23 mouse cellular contexts compared by ENCODE assay signal in genomic region chr2:6559581-6559980, GRCm38 (mm10).
DNase-seq lines count a peak whose midpoint lies in the region; ATAC-seq and TF ChIP-seq lines count a peak whose summit lies in the region.
"Had no signal": no experiment of that assay in that cellular context is flagged by ENCODE, and none has a peak within 500 bp of the region (broad histone marks: within the 10 kb centered on the region; RNA-seq: fewer than 3 reads in every experiment).

No protein-coding gene starts in this region.

- ATAC-seq in forebrain, embryonic 15.5 days (replicated peaks): no peak
- no peak for ATAC-seq in forebrain, embryonic 12.5 days (ENCODE audit: low FRiP score)
- no peak for ATAC-seq in limb, embryonic 11.5 days (ENCODE audit: insufficient number of reproducible peaks, low FRiP score, low TSS enrichment, low read depth)
- ATAC-seq in midbrain, embryonic 16.5 days: no peak
- no peak for ATAC-seq in midbrain, postnatal 0 days (ENCODE audit: low FRiP score)
- ATAC-seq: activated CD4-positive, CD25-positive, alpha-beta regulatory T cell, adult 4 months; forebrain, embryonic 14.5 days; forebrain, postnatal 0 days; Patski had no signal

- TF ChIP-seq CTCF in midbrain, postnatal 0 days (IDR thresholded peaks at IDR 0.05): no peak

- no peaks in the 10 kb centered on the region for H3K9me3 ChIP-seq in forebrain, embryonic 15.5 days
- no peaks in the 10 kb centered on the region for H3K9me3 ChIP-seq in forebrain, embryonic 12.5 days
- H3K9me3 ChIP-seq in limb, embryonic 11.5 days (ENCODE audit: control insufficient read depth, low read length): no peaks in the 10 kb centered on the region
- H3K9me3 ChIP-seq in limb, embryonic 10.5 days (replicated peaks): no peaks in the 10 kb centered on the region
- H3K9me3 ChIP-seq in midbrain, embryonic 16.5 days (replicated peaks; ENCODE audit: control insufficient read depth, low read length, poor library complexity, severe bottlenecking): no peaks in the 10 kb centered on the region
- H3K9me3 ChIP-seq in midbrain, postnatal 0 days (ENCODE audit: low read length): no peaks in the 10 kb centered on the region
- H3K9me3 ChIP-seq: embryonic facial prominence, embryonic 10.5 days; embryonic facial prominence, embryonic 12.5 days; G1E had no signal

- 0 out of 2 replicates have a peak overlapping the region, but pooled peaks have one; percentile 8 for H3K27ac ChIP-seq in forebrain, embryonic 15.5 days (replicated peaks)
- H3K27ac ChIP-seq in forebrain, embryonic 12.5 days: no peak overlapping the region
- H3K27ac ChIP-seq in limb, embryonic 11.5 days (replicated peaks; ENCODE audit: low read depth, low read length): no peak overlapping the region
- no peak overlapping the region for H3K27ac ChIP-seq in limb, embryonic 10.5 days
- 0 out of 2 replicates have a peak overlapping the region, but pooled peaks have one; percentile 26 for H3K27ac ChIP-seq in midbrain, embryonic 16.5 days (ENCODE audit: low read length)
- H3K27ac ChIP-seq in midbrain, postnatal 0 days (ENCODE audit: low read depth, low read length): no peak overlapping the region
- H3K27ac ChIP-seq: embryonic facial prominence, embryonic 10.5 days; embryonic facial prominence, embryonic 12.5 days had no signal

- peaks cover 10% of the 10 kb centered on the region; the same call in 1 of the 2 replicates for H3K4me1 ChIP-seq in forebrain, embryonic 15.5 days
- H3K4me1 ChIP-seq in forebrain, embryonic 12.5 days: no peaks in the 10 kb centered on the region
- no peaks in the 10 kb centered on the region for H3K4me1 ChIP-seq in limb, embryonic 11.5 days (ENCODE audit: control insufficient read depth, insufficient read depth, low read length)
- H3K4me1 ChIP-seq in limb, embryonic 10.5 days: no peaks in the 10 kb centered on the region
- H3K4me1 ChIP-seq in midbrain, embryonic 16.5 days (ENCODE audit: control insufficient read depth, insufficient read depth, low read length): no peaks in the 10 kb centered on the region
- no peaks in the 10 kb centered on the region for H3K4me1 ChIP-seq in midbrain, postnatal 0 days (ENCODE audit: insufficient read depth, low read length)
- H3K4me1 ChIP-seq: embryonic facial prominence, embryonic 10.5 days; embryonic facial prominence, embryonic 12.5 days had no signal

- no peak overlapping the region for H3K4me3 ChIP-seq in forebrain, embryonic 15.5 days
- no peak overlapping the region for H3K4me3 ChIP-seq in forebrain, embryonic 12.5 days (replicated peaks)
- no peak overlapping the region for H3K4me3 ChIP-seq in limb, embryonic 11.5 days (ENCODE audit: low read depth, low read length)
- H3K4me3 ChIP-seq in limb, embryonic 10.5 days: no peak overlapping the region
- H3K4me3 ChIP-seq in midbrain, embryonic 16.5 days (ENCODE audit: low read depth, low read length): no peak overlapping the region
- H3K4me3 ChIP-seq in midbrain, postnatal 0 days (ENCODE audit: low read depth, low read length): no peak overlapping the region
- H3K4me3 ChIP-seq: embryonic facial prominence, embryonic 10.5 days; embryonic facial prominence, embryonic 12.5 days had no signal

- H3K9ac ChIP-seq in forebrain, embryonic 15.5 days (replicated peaks): no peak overlapping the region
- no peak overlapping the region for H3K9ac ChIP-seq in forebrain, embryonic 12.5 days
- no peak overlapping the region for H3K9ac ChIP-seq in limb, embryonic 11.5 days (ENCODE audit: low read length)
- H3K9ac ChIP-seq in midbrain, embryonic 16.5 days (ENCODE audit: low read depth, low read length): no peak overlapping the region
- no peak overlapping the region for H3K9ac ChIP-seq in midbrain, postnatal 0 days (replicated peaks; ENCODE audit: low read length, poor library complexity, severe bottlenecking)
- H3K9ac ChIP-seq: embryonic facial prominence, embryonic 12.5 days; forebrain, postnatal 0 days had no signal

- 94% methylated on average over 2 of the region's 2 CpGs for WGBS in forebrain, embryonic 15.5 days
- 100% methylated on average over 2 of the region's 2 CpGs for WGBS in forebrain, embryonic 12.5 days
- WGBS in limb, embryonic 11.5 days: 84% methylated on average over 2 of the region's 2 CpGs
- WGBS in limb, embryonic 10.5 days: 94% methylated on average over 2 of the region's 2 CpGs
- 96% methylated on average over 2 of the region's 2 CpGs for whole genome bisulfite sequencing in midbrain, embryonic 16.5 days
- WGBS in midbrain, postnatal 0 days: 98% methylated on average over 2 of the region's 2 CpGs

- no peaks in the 10 kb centered on the region for H3K27me3 ChIP-seq in forebrain, embryonic 15.5 days
- H3K27me3 ChIP-seq in forebrain, embryonic 12.5 days: no peaks in the 10 kb centered on the region
- H3K27me3 ChIP-seq in limb, embryonic 11.5 days (ENCODE audit: control insufficient read depth, insufficient read depth, low read length): no peaks in the 10 kb centered on the region
- no peaks in the 10 kb centered on the region for H3K27me3 ChIP-seq in limb, embryonic 10.5 days (ENCODE audit: low read depth, poor library complexity, severe bottlenecking)
- no peaks in the 10 kb centered on the region for H3K27me3 ChIP-seq in midbrain, embryonic 16.5 days (ENCODE audit: control insufficient read depth, insufficient read depth, low read depth, low read length)
- H3K27me3 ChIP-seq in midbrain, postnatal 0 days (ENCODE audit: insufficient read depth, low read length): no peaks in the 10 kb centered on the region
- no peaks in the 10 kb centered on the region for H3K27me3 ChIP-seq in splenic B cell, adult 2 months (ENCODE audit: control insufficient read depth, insufficient read depth, low read length, poor library complexity, severe bottlenecking)
- H3K27me3 ChIP-seq: embryonic facial prominence, embryonic 12.5 days; Patski had no signal

- no peak overlapping the region for H3K4me2 ChIP-seq in forebrain, embryonic 15.5 days (replicated peaks)
- H3K4me2 ChIP-seq in forebrain, embryonic 12.5 days: no peak overlapping the region
- H3K4me2 ChIP-seq in limb, embryonic 11.5 days (ENCODE audit: low read depth, severe bottlenecking): no peak overlapping the region
- no peak overlapping the region for H3K4me2 ChIP-seq in midbrain, embryonic 16.5 days (ENCODE audit: low read length)
- no peak overlapping the region for H3K4me2 ChIP-seq in midbrain, postnatal 0 days (ENCODE audit: low read depth, low read length, poor library complexity, severe bottlenecking)
- H3K4me2 ChIP-seq: embryonic facial prominence, embryonic 12.5 days had no signal

- peaks cover 44% of the 10 kb centered on the region for H3K36me3 ChIP-seq in forebrain, embryonic 15.5 days
- peaks cover 31% of the 10 kb centered on the region for H3K36me3 ChIP-seq in forebrain, embryonic 12.5 days (replicated peaks)
- no peaks in the 10 kb centered on the region for H3K36me3 ChIP-seq in limb, embryonic 11.5 days (ENCODE audit: control insufficient read depth, insufficient read depth, low read length)
- no peaks in the 10 kb centered on the region for H3K36me3 ChIP-seq in limb, embryonic 10.5 days
- peaks cover 12% of the 10 kb centered on the region for H3K36me3 ChIP-seq in midbrain, embryonic 16.5 days (ENCODE audit: control insufficient read depth, insufficient read depth, low read length)
- peaks cover 4% of the 10 kb centered on the region; the same call in 1 of the 2 replicates for H3K36me3 ChIP-seq in midbrain, postnatal 0 days (ENCODE audit: insufficient read depth, low read length)
- H3K36me3 ChIP-seq in splenic B cell, adult 2 months (ENCODE audit: control insufficient read depth, insufficient read depth, low read length, poor library complexity, severe bottlenecking): peaks cover 3% of the 10 kb centered on the region; the same call in 1 of the 2 replicates
- H3K36me3 ChIP-seq: embryonic facial prominence, embryonic 12.5 days; G1E had no signal

- peak; percentile 14 for DNase-seq in limb, embryonic 11.5 days (ENCODE audit: low spot score)
- no peak for DNase-seq in limb, embryonic 10.5 days (ENCODE audit: low spot score)
- no peak for DNase-seq in midbrain, postnatal 0 days (ENCODE audit: low spot score)
- DNase-seq in splenic B cell, adult 2 months (ENCODE audit: low read depth, low spot score): peak; percentile 27
- no peak for DNase-seq in lung, postnatal 36 days
- DNase-seq: adrenal gland, adult 8-10 months; adrenal gland, postnatal 14 days; adrenal gland, postnatal 36 days; cerebellum, adult 11-12 months; cerebellum, adult 2 months; cerebellum, adult 9-10 months; cerebellum, postnatal 10 days; cerebellum, postnatal 25 days; forebrain, postnatal 0 days had no signal

Comparison
In these comparisons a context has a peak if more than half of its experiments do, and no peak if none do; other contexts are left out.
1. H3K27ac ChIP-seq: peak in forebrain, embryonic 15.5 days (single experiment) and midbrain, embryonic 16.5 days (single experiment); none in forebrain, embryonic 12.5 days (single experiment), limb, embryonic 11.5 days (single experiment), limb, embryonic 10.5 days (single experiment) and midbrain, postnatal 0 days (single experiment).
2. DNase-seq: peak in limb, embryonic 11.5 days (single experiment) and splenic B cell, adult 2 months (single experiment); none in limb, embryonic 10.5 days (single experiment), midbrain, postnatal 0 days (single experiment) and lung, postnatal 36 days (single experiment).